Mouse (Mus musculus) heart, embryonic 15.5 days (tissue): ENCODE measurements around the gene Ptgis. TPM values are rescaled to one million over a fixed set of nuclear protein-coding genes. Genes with fewer than 3 reads are reported as not detected.

Source experiments
- ATAC-seq: fragments of 200-750 bp; cut with Nextera tagmentation; replicated peaks from 2 replicates; pipeline ENCODE4 v1.8.0; 2017; ENCODE audit warnings: low read depth, moderate TSS enrichment; ENCODE audit not compliant: insufficient number of reproducible peaks, insufficient read depth, low FRiP score
- H3K27ac ChIP-seq: fragments of 300-500 bp; sonication (generic); 2 replicates; pipeline ENCODE4 v1.5.1; 2015; ENCODE audit warnings: mild to moderate bottlenecking, inconsistent platforms
- H3K27me3 ChIP-seq: fragments of 300-500 bp; sonication (generic); 2 replicates; pipeline ENCODE4 v1.6.1; 2015; ENCODE audit warnings: inconsistent platforms
- H3K36me3 ChIP-seq: fragments of 300-500 bp; sonication (generic); 2 replicates; pipeline ENCODE4 v1.6.1; 2015; ENCODE audit warnings: mild to moderate bottlenecking, inconsistent platforms
- H3K4me1 ChIP-seq: fragments of 300-500 bp; sonication (generic); replicated peaks from 2 replicates; pipeline ENCODE4 v1.6.1; 2015; ENCODE audit warnings: inconsistent platforms
- H3K4me2 ChIP-seq: fragments of 300-500 bp; sonication (generic); 2 replicates; pipeline ENCODE4 v1.6.1; 2015; ENCODE audit warnings: inconsistent platforms, mild to moderate bottlenecking, moderate library complexity
- H3K4me3 ChIP-seq: fragments of 300-500 bp; sonication (generic); 2 replicates; pipeline ENCODE4 v1.5.1; 2015; ENCODE audit warnings: mild to moderate bottlenecking, inconsistent platforms
- H3K9ac ChIP-seq: fragments of 300-500 bp; sonication (generic); 2 replicates; pipeline ENCODE4 v1.6.1; 2015; ENCODE audit warnings: mild to moderate bottlenecking, inconsistent platforms
- H3K9me3 ChIP-seq: fragments of 300-500 bp; sonication (generic); replicated peaks from 2 replicates; pipeline ENCODE4 v1.6.1; 2016; ENCODE audit warnings: inconsistent platforms
- WGBS: fragments of 180-500 bp; shearing (Covaris S2); methylation state at CpG from one replicate; pipeline ENCODE4 v1.1.7; 2015; ENCODE audit warnings: mixed read lengths; 5-methylcytosine and 5-hydroxymethylcytosine counted together
- polyA plus RNA-seq: library from polyadenylated mRNA; unstranded; fragments of >200 nt; fragmentation: Nextera tagmentation; extraction: Ambion mirVana; gene quantifications from 2 replicates; pipeline ENCODE4 v1.2.1, GENCODE M21; 2015

Ptgis gene
- polyA plus RNA-seq: 22.5 and 25.7 TPM in 2 replicates

- H3K27me3 ChIP-seq: peaks cover 23% of the 10 kb centered on the region
- peak within 1 kb of the TSS; percentile 87 for H3K4me2 ChIP-seq
- 2% methylated on average over 44 of the region's 45 CpGs for WGBS
- peak within 1 kb of the TSS; percentile 44 for H3K27ac ChIP-seq
- peak; percentile 56; the same call in 1 of the 2 replicates for ATAC-seq
- peak within 1 kb of the TSS; percentile 61 for H3K9ac ChIP-seq
- H3K4me3 ChIP-seq: peak within 1 kb of the TSS; percentile 58
- H3K36me3 ChIP-seq: no peaks in the 10 kb centered on the region
- no peaks in the 10 kb centered on the region for H3K9me3 ChIP-seq
- H3K4me1 ChIP-seq: peaks cover 13% of the 10 kb centered on the region
Measured at GRCm38 (mm10) chr2:167240008-167240964, at the start of gene Ptgis. Gene Ptgis, minus strand, starts transcription at chr2:167240604.

GRCm38 (mm10) chr2:167281461-167281860 lies 41.1 kb upstream of the Ptgis start:
- no peaks in the 10 kb centered on the region for H3K9me3 ChIP-seq
- ATAC-seq: no peak
- no peak overlapping the region for H3K27ac ChIP-seq
- H3K4me1 ChIP-seq: no peaks in the 10 kb centered on the region
- no peak overlapping the region for H3K4me3 ChIP-seq
- H3K27me3 ChIP-seq: peaks cover 5% of the 10 kb centered on the region; the same call in 1 of the 2 replicates
- no peaks in the 10 kb centered on the region for H3K36me3 ChIP-seq
- no peak overlapping the region for H3K4me2 ChIP-seq
- WGBS: 85% methylated on average over 13 of the region's 13 CpGs
- H3K9ac ChIP-seq: no peak overlapping the region

GRCm38 (mm10) chr2:167280986-167281310 lies 40.5 kb upstream of the Ptgis start:
- ATAC-seq: no peak
- Histone ChIP-seq H3K27me3 (peaks cover 5% of the 10 kb centered on the region; the same call in 1 of the 2 replicates), H3K36me3 (no peaks in the 10 kb centered on the region), H3K9ac (no peak overlapping the region), H3K27ac (no peak overlapping the region), H3K9me3 (no peaks in the 10 kb centered on the region), H3K4me1 (no peaks in the 10 kb centered on the region), H3K4me2 (no peak overlapping the region), H3K4me3 (no peak overlapping the region)
- 76% methylated on average over 4 of the region's 4 CpGs for WGBS

- Histone ChIP-seq H3K27me3 (peaks cover 5% of the 10 kb centered on the region; the same call in 1 of the 2 replicates), H3K4me1 (no peaks in the 10 kb centered on the region), H3K9me3 (no peaks in the 10 kb centered on the region), H3K27ac (no peak overlapping the region), H3K4me3 (no peak overlapping the region), H3K4me2 (no peak overlapping the region), H3K9ac (no peak overlapping the region), H3K36me3 (no peaks in the 10 kb centered on the region)
- 43% methylated on average over 26 of the region's 26 CpGs for WGBS
- ATAC-seq: no peak
Measured at GRCm38 (mm10) chr2:167280090-167280985, 39.9 kb upstream of the Ptgis start.

GRCm38 (mm10) chr2:167278751-167279526 lies 38.5 kb upstream of the Ptgis start:
- no peak overlapping the region for H3K27ac ChIP-seq
- H3K9ac ChIP-seq: no peak overlapping the region
- H3K4me3 ChIP-seq: no peak overlapping the region
- no peak overlapping the region for H3K4me2 ChIP-seq
- 56% methylated on average over 17 of the region's 17 CpGs for WGBS
- H3K36me3 ChIP-seq: no peaks in the 10 kb centered on the region
- no peaks in the 10 kb centered on the region for H3K9me3 ChIP-seq
- H3K4me1 ChIP-seq: no peaks in the 10 kb centered on the region
- 0 out of 2 replicates have a peak, but pooled peaks have one; percentile 39 for ATAC-seq
- H3K27me3 ChIP-seq: peaks cover 5% of the 10 kb centered on the region; the same call in 1 of the 2 replicates

- H3K9ac ChIP-seq: no peak overlapping the region
- no peak overlapping the region for H3K4me2 ChIP-seq
- no peaks in the 10 kb centered on the region for H3K9me3 ChIP-seq
- no peak overlapping the region for H3K4me3 ChIP-seq
- no peaks in the 10 kb centered on the region for H3K4me1 ChIP-seq
- 74% methylated on average over 7 of the region's 7 CpGs for WGBS
- H3K27ac ChIP-seq: no peak overlapping the region
- peaks cover 5% of the 10 kb centered on the region; the same call in 1 of the 2 replicates for H3K27me3 ChIP-seq
- no peak for ATAC-seq
- H3K36me3 ChIP-seq: no peaks in the 10 kb centered on the region
Measured at GRCm38 (mm10) chr2:167278011-167278410, 37.6 kb upstream of the Ptgis start.

- Histone ChIP-seq H3K36me3 (no peaks in the 10 kb centered on the region), H3K4me1 (no peaks in the 10 kb centered on the region), H3K4me2 (no peak overlapping the region), H3K9ac (no peak overlapping the region), H3K4me3 (no peak overlapping the region), H3K9me3 (no peaks in the 10 kb centered on the region), H3K27me3 (peaks cover 5% of the 10 kb centered on the region; the same call in 1 of the 2 replicates), H3K27ac (no peak overlapping the region)
- 76% methylated on average over 13 of the region's 13 CpGs for WGBS
- ATAC-seq: no peak
Measured at GRCm38 (mm10) chr2:167277026-167277425, 36.6 kb upstream of the Ptgis start.

GRCm38 (mm10) chr2:167275856-167276255 lies 35.5 kb upstream of the Ptgis start:
- no peak for ATAC-seq
- Histone ChIP-seq H3K27ac (no peak overlapping the region), H3K36me3 (no peaks in the 10 kb centered on the region), H3K4me1 (no peaks in the 10 kb centered on the region), H3K4me2 (no peak overlapping the region), H3K27me3 (peaks cover 5% of the 10 kb centered on the region; the same call in 1 of the 2 replicates), H3K4me3 (no peak overlapping the region), H3K9ac (no peak overlapping the region), H3K9me3 (no peaks in the 10 kb centered on the region)
- 86% methylated on average over 10 of the region's 10 CpGs for WGBS

GRCm38 (mm10) chr2:167274713-167275465 lies 34.5 kb upstream of the Ptgis start:
- Histone ChIP-seq H3K4me3 (no peak overlapping the region), H3K27me3 (peaks cover under 1% of the 10 kb centered on the region; the same call in 1 of the 2 replicates), H3K9ac (no peak overlapping the region), H3K36me3 (no peaks in the 10 kb centered on the region), H3K4me2 (no peak overlapping the region), H3K27ac (no peak overlapping the region), H3K4me1 (no peaks in the 10 kb centered on the region), H3K9me3 (no peaks in the 10 kb centered on the region)
- ATAC-seq: no peak
- 55% methylated on average over 10 of the region's 10 CpGs for WGBS

GRCm38 (mm10) chr2:167273206-167273740 lies 32.9 kb upstream of the Ptgis start:
- H3K4me1 ChIP-seq: peaks cover 4% of the 10 kb centered on the region
- H3K27ac ChIP-seq: no peak overlapping the region
- ATAC-seq: no peak
- H3K9me3 ChIP-seq: no peaks in the 10 kb centered on the region
- no peak overlapping the region for H3K9ac ChIP-seq
- no peak overlapping the region for H3K4me3 ChIP-seq
- H3K36me3 ChIP-seq: no peaks in the 10 kb centered on the region
- no peak overlapping the region for H3K4me2 ChIP-seq
- H3K27me3 ChIP-seq: no peaks in the 10 kb centered on the region
- WGBS: 63% methylated on average over 13 of the region's 13 CpGs
